Mouse (Mus musculus) limb, embryonic 14.5 days (tissue): ENCODE results near the gene Speer4c. TPM values are rescaled to one million over a fixed set of nuclear protein-coding genes. Genes with fewer than 3 reads are reported as not detected.
A peak's percentile ranks its signal among the peaks of the same experiment; 100 is the strongest.
"Not testable (repeated sequence)": the region's sequence is repeated elsewhere in the genome, so short reads cannot be mapped to it uniquely, and the experiment has no call there.

Experiments
- ATAC-seq: fragments of 200-750 bp; cut with Nextera tagmentation; 2 replicates; pipeline ENCODE4 v1.8.0; 2017; ENCODE audit warnings: low read depth, moderate number of reproducible peaks, moderate TSS enrichment; ENCODE audit not compliant: low FRiP score
- DNase-seq: peaks from one replicate; pipeline ENCODE4 v3.0.0-alpha.2; 2015; ENCODE audit warnings: low spot score
- H3K27ac ChIP-seq: fragments of 300-500 bp; sonication (generic); replicated peaks from 2 replicates; pipeline ENCODE4 v1.5.1; 2014; ENCODE audit warnings: low read depth, mild to moderate bottlenecking, low read length, moderate library complexity, mixed read lengths
- H3K27me3 ChIP-seq: fragments of 300-500 bp; sonication (generic); 2 replicates; pipeline ENCODE4 v1.6.1; 2014; ENCODE audit warnings: low read length, mixed read lengths; ENCODE audit not compliant: control insufficient read depth, insufficient read depth
- H3K36me3 ChIP-seq: fragments of 300-500 bp; sonication (generic); 2 replicates; pipeline ENCODE4 v1.6.1; 2014; ENCODE audit warnings: mild to moderate bottlenecking, low read length, moderate library complexity, mixed read lengths; ENCODE audit not compliant: control insufficient read depth, insufficient read depth
- H3K4me1 ChIP-seq: fragments of 300-500 bp; sonication (generic); 2 replicates; pipeline ENCODE4 v1.6.1; 2014; ENCODE audit warnings: antibody characterized with exemption, low read length, mixed read lengths; ENCODE audit not compliant: control insufficient read depth, insufficient read depth
- H3K4me2 ChIP-seq: fragments of 300-500 bp; sonication (generic); replicated peaks from 2 replicates; pipeline ENCODE4 v1.6.1; 2014; ENCODE audit warnings: low read depth, mild to moderate bottlenecking, low read length, moderate library complexity; ENCODE audit not compliant: severe bottlenecking
- H3K4me3 ChIP-seq: fragments of 300-500 bp; sonication (generic); replicated peaks from 2 replicates; pipeline ENCODE4 v1.5.1; 2014; ENCODE audit warnings: low read length
- H3K9ac ChIP-seq: fragments of 300-500 bp; sonication (generic); 2 replicates; pipeline ENCODE4 v1.6.1; 2014; ENCODE audit warnings: mild to moderate bottlenecking, low read depth, low read length, moderate library complexity; ENCODE audit not compliant: severe bottlenecking
- H3K9me3 ChIP-seq: fragments of 300-500 bp; sonication (generic); 2 replicates; pipeline ENCODE4 v1.6.1; 2016; ENCODE audit warnings: low read length; ENCODE audit not compliant: control insufficient read depth
- WGBS: fragments of 180-500 bp; shearing (Covaris S2); extraction: QIAGEN DNeasy Blood & Tissue Kit; methylation state at CpG from one replicate; pipeline ENCODE4 v1.1.7; 2014; 5-methylcytosine and 5-hydroxymethylcytosine counted together
- polyA plus RNA-seq, 2 experiments: library from polyadenylated mRNA; depleted of rRNA in 1 of 2; stranded (reverse) in 1 of 2; unstranded in 1 of 2; fragments of >200 nt; fragmentation: Nextera tagmentation in 1 of 2; extraction: Ambion mirVana in 1 of 2; gene quantifications; 2 replicates each; pipeline versions ENCODE4 v1.2.1 to v1.2.3; 2012 to 2014

Speer4c gene
- polyA plus RNA-seq, 2 experiments = 0.05 TPM; not detected in 1

GRCm38 (mm10) chr5:15689659-15690213 lies 24.3 kb downstream of the Speer4c start:
- not testable (repeated sequence) for H3K36me3 ChIP-seq, DNase-seq, H3K4me3 ChIP-seq, H3K9ac ChIP-seq, H3K4me1 ChIP-seq, H3K4me2 ChIP-seq, H3K27me3 ChIP-seq, H3K27ac ChIP-seq
- H3K9me3 ChIP-seq = peaks cover 12% of the 10 kb centered on the region
- WGBS = 68% methylated on average over 6 of the region's 6 CpGs
- peak; percentile 90 for ATAC-seq

GRCm38 (mm10) chr5:15688874-15689658 lies 25.0 kb downstream of the Speer4c start:
- H3K9me3 ChIP-seq = peaks cover 12% of the 10 kb centered on the region

GRCm38 (mm10) chr5:15681301-15682035 lies 32.6 kb downstream of the Speer4c start:
- H3K36me3 ChIP-seq, H3K4me3 ChIP-seq, H3K4me2 ChIP-seq, H3K27ac ChIP-seq, DNase-seq, H3K9me3 ChIP-seq, H3K27me3 ChIP-seq, H3K9ac ChIP-seq, H3K4me1 ChIP-seq: not testable (repeated sequence)
- 82% methylated on average over 7 of the region's 10 CpGs for WGBS
- peak; percentile 57 for ATAC-seq

More at GRCm38 (mm10) chr5:15688874-15689658, 25.0 kb downstream of the Speer4c start:
- H3K36me3 ChIP-seq, H3K4me2 ChIP-seq, H3K4me1 ChIP-seq, H3K9ac ChIP-seq, H3K4me3 ChIP-seq, H3K27me3 ChIP-seq, H3K27ac ChIP-seq, DNase-seq: not testable (repeated sequence)
- peak; percentile 62 for ATAC-seq
- WGBS = 62% methylated on average over 4 of the region's 4 CpGs

- H3K4me3 ChIP-seq, H3K36me3 ChIP-seq, H3K9me3 ChIP-seq, H3K27me3 ChIP-seq, H3K4me2 ChIP-seq, H3K9ac ChIP-seq, H3K4me1 ChIP-seq, H3K27ac ChIP-seq, DNase-seq: not testable (repeated sequence)
- ATAC-seq = peak; percentile 72
- 69% methylated on average over 13 of the region's 13 CpGs for WGBS
Observed at GRCm38 (mm10) chr5:15679980-15680949, 33.8 kb downstream of the Speer4c start.

- not testable (repeated sequence) for H3K27me3 ChIP-seq, H3K9me3 ChIP-seq, H3K4me3 ChIP-seq, H3K4me1 ChIP-seq, H3K4me2 ChIP-seq, H3K27ac ChIP-seq, H3K9ac ChIP-seq, ATAC-seq, H3K36me3 ChIP-seq
- DNase-seq = peak; percentile 36
- WGBS = 63% methylated on average over 2 of the region's 2 CpGs
Observed at GRCm38 (mm10) chr5:15678907-15679306, 35.2 kb downstream of the Speer4c start.

GRCm38 (mm10) chr5:15677750-15678149 lies 36.3 kb downstream of the Speer4c start:
- 83% methylated on average over 2 of the region's 4 CpGs for WGBS
- H3K9ac ChIP-seq, H3K4me3 ChIP-seq, H3K9me3 ChIP-seq, H3K27me3 ChIP-seq, H3K36me3 ChIP-seq, H3K4me1 ChIP-seq, H3K27ac ChIP-seq, H3K4me2 ChIP-seq, DNase-seq: not testable (repeated sequence)
- peak; percentile 80 for ATAC-seq

- H3K4me3 ChIP-seq, H3K9me3 ChIP-seq, H3K4me2 ChIP-seq, DNase-seq, H3K4me1 ChIP-seq, H3K27ac ChIP-seq, H3K36me3 ChIP-seq, H3K9ac ChIP-seq, H3K27me3 ChIP-seq: not testable (repeated sequence)
- peak; percentile 55; the same call in 1 of the 2 replicates for ATAC-seq
- 92% methylated on average over 5 of the region's 8 CpGs for WGBS
Observed at GRCm38 (mm10) chr5:15674429-15675244, 39.4 kb downstream of the Speer4c start.
